ENCODE assay signal across 20 mouse cellular contexts in genomic region chr11:48506886-48507285, GRCm38 (mm10).
"Had no signal": no experiment of that assay in that cellular context is flagged by ENCODE, and none has a peak within 500 bp of the region (broad histone marks: within the 10 kb centered on the region; RNA-seq: fewer than 3 reads in every experiment).

No protein-coding gene starts in this region.

- H3K4me3 ChIP-seq: layer of hippocampus, adult 2 months; limb, embryonic 10.5 days; limb, embryonic 13.5 days; liver, embryonic 12.5 days; liver, embryonic 15.5 days; lung, embryonic 15.5 days; megakaryocyte, embryonic 14.5 days; midbrain, embryonic 10.5 days; midbrain, embryonic 13.5 days; neural tube, embryonic 12.5 days had no signal

- H3K4me2 ChIP-seq: limb, embryonic 13.5 days; liver, embryonic 12.5 days; liver, embryonic 15.5 days; lung, embryonic 15.5 days; midbrain, embryonic 13.5 days; neural tube, embryonic 12.5 days had no signal

- H3K9ac ChIP-seq: limb, embryonic 13.5 days; liver, embryonic 12.5 days; liver, embryonic 15.5 days; lung, embryonic 15.5 days; midbrain, embryonic 13.5 days; neural tube, embryonic 12.5 days had no signal

- ATAC-seq: liver, embryonic 12.5 days; midbrain, embryonic 13.5 days had no signal

- H3K27ac ChIP-seq: kidney, postnatal 0 days; layer of hippocampus, adult 2 months; limb, embryonic 10.5 days; limb, embryonic 13.5 days; liver, embryonic 12.5 days; liver, embryonic 15.5 days; lung, embryonic 15.5 days; midbrain, embryonic 10.5 days; midbrain, embryonic 13.5 days; neural tube, embryonic 12.5 days had no signal

- H3K9me3 ChIP-seq: limb, embryonic 10.5 days; limb, embryonic 13.5 days; liver, embryonic 15.5 days; lung, embryonic 15.5 days; midbrain, embryonic 10.5 days; midbrain, embryonic 13.5 days; neural tube, embryonic 12.5 days had no signal

- H3K36me3 ChIP-seq: limb, embryonic 10.5 days; limb, embryonic 13.5 days; liver, embryonic 12.5 days; liver, embryonic 15.5 days; lung, embryonic 15.5 days; midbrain, embryonic 10.5 days; midbrain, embryonic 13.5 days; neural tube, embryonic 12.5 days had no signal

- H3K4me1 ChIP-seq: limb, embryonic 10.5 days; limb, embryonic 13.5 days; liver, embryonic 12.5 days; liver, embryonic 15.5 days; lung, embryonic 15.5 days; megakaryocyte, embryonic 14.5 days had no signal

- DNase-seq: kidney, adult 11 months; kidney, postnatal 36 days; layer of hippocampus, adult 9-11 months; liver; lung, adult 18-20 months; lung, postnatal 10 days; lung, postnatal 36 days; thymus, adult 18-20 months; thymus, postnatal 36 days had no signal

- H3K27me3 ChIP-seq: limb, embryonic 13.5 days; liver, embryonic 12.5 days; liver, embryonic 15.5 days; lung, embryonic 15.5 days; megakaryocyte, embryonic 14.5 days; midbrain, embryonic 13.5 days; neural tube, embryonic 12.5 days had no signal
